Mouse (Mus musculus) embryo, embryonic 10.5 days (tissue): ENCODE results near the gene 0610030E20Rik.
A peak's percentile ranks its signal among the peaks of the same experiment; 100 is the strongest.

Source experiments
- DNase-seq: peaks from one replicate; pipeline ENCODE4 v3.0.0-alpha.2; 2015; ENCODE audit warnings: low spot score

0610030E20Rik gene

DNA sequence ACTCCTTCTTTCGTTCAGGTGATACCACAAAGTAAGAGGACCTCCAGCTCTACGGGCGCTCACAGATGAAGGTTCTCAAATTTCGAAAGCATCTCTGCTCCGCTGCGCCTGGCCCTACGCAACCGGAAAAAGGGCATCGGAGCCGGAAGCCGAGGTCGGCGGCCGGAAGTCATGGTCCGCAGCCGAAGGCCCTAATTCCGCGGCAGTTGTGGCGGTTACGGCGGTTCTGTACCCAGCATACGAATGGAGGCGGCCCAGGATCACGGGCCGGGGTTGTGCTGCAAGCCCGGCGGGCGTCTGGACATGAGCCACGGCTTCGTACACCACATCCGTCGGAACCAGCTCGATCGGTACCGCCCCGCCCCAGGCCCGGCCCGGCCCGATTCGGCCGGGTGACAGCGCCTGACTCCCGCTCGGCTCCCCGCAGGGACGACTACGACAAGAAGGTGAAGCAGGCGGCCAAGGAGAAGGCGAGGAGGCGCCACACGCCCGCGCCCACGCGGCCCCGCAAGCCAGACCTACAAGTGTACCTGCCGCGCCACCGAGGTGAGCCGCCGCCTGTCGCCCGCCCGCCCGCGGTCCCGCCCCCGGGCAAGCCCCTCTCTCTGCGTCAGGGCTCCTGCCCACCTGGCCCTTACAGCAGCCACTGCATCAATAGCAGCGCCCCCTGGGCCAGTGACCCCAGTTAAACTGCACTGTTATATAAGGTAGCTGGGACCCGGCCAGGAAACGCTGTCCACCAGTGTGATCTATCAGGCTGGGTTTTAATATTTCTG is at the start of gene 0610030E20Rik:
0610030E20Rik (plus strand) TSS at position 152 of the 776 bp plus-strand sequence.
- DNase-seq = peak; percentile 86

DNA sequence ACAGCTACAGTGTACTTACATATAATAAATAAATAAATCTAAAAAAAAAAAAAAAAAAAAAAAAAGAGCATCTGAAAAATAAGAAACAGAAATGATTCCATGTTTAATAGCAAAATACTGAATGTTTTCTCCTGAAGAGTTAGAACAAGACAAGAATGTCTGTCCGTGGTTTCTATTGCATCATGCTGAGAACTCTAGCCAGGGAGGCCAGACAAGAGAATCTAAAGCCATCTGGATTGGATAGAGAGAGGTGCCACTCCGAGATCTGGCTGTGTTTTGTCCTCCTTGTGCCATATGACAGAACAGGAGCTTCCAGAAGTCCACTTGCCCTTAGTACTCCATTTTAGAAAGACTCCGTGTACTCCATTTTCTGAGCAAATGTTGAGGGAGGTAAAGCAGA is 49.3 kb upstream of the 0610030E20Rik start:
- no peak for DNase-seq

DNA sequence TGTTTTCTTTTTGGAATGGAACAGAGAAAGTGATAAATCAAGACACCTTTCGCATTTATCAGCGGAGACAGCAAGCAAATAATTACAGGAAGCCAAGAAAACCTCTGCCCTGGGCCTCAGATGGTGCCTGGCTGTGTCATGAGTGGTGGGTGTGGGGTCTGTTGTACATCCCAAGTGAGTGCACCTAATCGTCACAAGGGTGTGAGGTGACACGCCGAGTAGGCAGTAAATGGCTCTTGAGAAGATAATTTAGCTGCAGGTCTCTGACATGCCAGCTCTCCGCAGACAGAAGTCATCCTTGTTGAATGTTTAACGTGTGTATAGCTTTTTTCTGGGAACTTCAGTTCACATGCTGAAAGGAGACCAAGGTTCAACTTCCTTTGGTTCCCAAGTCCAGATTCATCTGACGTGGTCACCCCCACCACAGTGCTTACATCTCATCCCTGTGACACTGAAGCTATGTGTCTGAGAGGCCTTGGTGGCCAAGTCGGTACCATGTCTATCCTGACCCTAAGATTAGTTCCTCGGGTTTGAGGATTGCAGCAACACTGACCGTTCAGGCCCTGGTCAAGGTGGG is 44.7 kb upstream of the 0610030E20Rik start:
- DNase-seq = no peak

DNA sequence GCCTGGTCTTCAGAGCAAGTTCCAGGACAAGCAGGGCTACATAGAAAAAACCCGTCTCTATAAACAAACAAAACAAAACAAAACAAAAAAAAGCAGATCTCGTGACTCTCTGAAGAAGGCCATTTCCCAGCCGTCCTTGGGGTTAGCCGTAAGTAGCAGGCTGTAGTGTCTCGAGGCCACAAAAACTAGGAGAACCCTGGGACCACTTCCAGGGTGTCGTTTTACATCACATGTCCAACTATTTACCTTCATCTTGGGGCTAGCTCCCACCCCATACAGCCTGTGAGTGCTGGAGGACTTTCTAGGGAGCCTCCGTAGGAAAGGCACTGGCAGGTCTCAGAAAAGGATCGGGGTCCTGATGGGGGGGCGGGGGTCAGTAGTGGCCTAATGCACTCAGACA is 43.6 kb upstream of the 0610030E20Rik start:
- no peak for DNase-seq

DNA sequence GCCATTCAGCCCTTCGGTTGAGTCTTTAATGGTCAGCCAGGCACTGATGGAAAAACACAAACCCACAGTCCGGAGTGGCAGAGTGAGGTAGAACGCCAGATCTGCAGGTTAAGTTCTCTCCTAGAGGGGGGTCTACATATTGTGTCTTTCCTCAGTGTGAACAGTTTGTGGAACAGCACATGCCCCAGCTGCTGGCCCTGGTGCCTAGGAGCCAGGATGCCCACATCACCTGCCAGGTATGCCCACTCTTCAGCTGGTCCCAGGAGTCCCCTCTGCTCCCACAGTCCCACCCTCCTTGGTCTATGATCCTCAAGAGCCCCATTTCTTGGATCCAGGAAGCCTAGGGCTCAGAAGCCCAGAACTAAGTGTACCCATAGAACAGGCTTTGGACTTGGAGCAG is 34.9 kb upstream of the 0610030E20Rik start:
- no peak for DNase-seq

DNA sequence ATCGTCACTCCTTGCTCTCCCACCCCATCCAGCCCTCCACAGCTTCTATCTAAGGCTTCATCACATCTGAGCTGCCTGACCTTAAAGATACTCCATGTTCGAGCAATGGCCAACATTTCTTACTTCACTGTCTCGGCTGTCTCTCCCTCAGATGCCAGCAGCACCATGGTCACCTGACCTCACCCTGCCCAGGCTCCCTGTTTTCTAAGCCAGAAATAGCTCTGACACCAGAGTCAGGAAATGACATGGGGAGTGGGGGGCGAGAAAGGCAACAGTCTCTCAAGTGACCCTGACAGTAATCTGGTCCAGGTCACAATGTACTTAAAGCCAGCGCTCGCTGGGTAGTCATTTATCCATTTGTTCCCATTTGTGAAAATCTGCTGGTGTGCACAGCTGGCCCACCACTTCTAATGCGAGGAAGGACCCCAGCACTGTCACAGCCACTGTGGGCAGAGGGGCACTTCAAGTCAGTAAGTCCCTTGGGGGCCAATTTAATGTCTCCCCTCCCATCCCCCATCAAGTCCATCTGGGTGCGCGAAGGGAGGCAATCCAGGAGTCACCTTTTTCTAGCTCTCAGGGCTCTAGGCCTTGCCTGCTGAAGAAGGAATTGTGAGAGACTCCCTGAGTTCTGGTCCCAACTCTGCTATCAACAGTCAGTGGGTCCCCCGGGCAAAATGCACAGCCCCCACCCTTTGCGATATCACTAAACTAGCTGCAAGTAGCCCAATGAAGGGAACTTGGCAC is 33.8 kb upstream of the 0610030E20Rik start:
- no peak for DNase-seq

DNA sequence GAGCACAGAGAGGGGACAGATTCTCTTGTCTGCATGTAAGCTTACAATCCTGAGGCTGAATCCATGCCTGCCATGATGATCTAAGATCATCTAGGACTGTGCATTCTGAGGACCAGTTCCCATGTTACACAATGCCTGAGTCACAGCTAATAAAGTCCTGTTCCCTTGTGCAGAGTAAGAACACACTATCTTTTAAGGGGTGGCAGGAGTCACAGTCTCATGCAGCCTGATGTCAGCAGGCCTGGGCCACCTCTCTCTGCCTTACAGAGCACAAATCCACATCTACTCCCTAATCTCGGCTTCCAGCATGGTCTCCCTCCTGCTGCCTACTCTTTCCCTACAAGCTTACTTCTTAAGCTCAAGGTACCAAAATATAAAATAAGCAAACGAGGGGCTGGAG is 31.7 kb upstream of the 0610030E20Rik start:
- DNase-seq = no peak

DNA sequence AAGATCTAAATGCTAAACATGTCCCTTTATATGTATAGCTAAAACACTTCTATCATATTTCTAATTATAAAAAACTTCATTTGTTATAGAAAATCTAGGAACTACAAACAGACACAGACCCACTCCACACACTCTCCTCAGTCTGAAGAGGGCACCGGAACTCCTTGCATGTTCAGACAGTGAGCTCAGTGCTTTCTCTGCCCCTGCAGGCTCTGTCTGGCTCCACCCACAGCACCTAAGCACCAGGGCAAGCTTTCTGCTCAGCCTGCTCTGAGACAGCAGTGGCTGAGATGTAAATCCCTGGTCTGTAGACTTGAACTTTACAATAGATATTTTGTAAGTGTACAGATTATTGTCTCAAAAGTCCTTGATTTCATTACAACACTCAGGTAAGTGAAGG is 31.1 kb upstream of the 0610030E20Rik start:
- no peak for DNase-seq

DNA sequence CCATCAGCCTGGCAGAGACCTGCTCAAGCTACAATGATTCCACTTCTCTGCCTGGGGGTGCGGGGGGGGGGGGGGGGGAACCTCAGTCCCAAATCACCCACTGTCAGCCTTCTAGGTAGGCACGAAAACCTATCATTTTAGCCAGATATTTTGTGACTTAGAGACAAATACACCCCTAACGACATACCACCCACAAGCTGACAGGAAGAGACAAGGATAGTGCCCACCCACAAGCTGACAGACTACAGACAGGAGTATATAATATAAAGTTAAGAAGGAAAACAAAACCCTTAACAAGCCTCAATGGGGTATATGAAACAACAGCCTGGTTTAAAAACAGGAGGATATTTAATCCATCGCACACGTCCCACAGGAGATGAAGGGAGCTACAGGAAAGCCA is 28.7 kb upstream of the 0610030E20Rik start:
- no peak for DNase-seq

DNA sequence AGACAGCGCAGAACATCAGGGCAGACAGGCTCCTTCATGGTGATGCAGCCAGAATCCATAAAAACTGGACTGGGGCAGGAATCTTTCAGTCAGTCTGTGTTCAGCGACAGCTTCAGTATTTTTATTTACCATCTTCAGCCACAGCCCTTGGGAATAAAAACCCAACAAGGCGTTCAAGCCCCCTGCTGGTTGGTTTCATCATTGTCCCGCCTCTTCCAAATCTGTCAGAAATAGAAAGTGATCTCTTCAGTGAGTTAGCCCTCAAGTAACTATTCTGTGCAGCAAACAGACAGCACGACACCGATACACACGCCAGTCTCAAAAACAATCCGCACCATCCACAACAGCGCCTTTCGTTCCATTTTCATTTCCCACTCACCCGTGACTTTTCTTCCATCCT is 28.1 kb upstream of the 0610030E20Rik start:
- DNase-seq = peak; percentile 56

DNA sequence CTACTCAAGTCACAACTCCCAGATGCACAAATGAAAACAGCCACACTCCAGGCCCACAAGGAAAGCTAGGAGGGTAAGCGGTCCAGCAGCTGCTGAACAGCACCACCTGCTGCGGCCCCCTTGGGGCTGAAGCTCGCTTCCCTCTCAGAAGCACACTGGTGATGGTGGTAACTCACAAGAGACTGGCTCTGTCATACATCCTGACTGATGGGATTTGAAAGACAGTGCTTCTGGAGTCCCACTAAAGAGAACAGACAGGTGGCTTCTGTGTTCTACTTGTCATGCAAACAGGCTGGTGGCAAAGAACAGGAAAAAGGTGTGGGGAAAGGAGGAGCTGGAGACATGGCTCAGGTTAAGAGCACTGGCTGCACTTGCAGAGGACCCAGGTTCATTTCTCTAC is 24.2 kb upstream of the 0610030E20Rik start:
- DNase-seq = no peak

DNA sequence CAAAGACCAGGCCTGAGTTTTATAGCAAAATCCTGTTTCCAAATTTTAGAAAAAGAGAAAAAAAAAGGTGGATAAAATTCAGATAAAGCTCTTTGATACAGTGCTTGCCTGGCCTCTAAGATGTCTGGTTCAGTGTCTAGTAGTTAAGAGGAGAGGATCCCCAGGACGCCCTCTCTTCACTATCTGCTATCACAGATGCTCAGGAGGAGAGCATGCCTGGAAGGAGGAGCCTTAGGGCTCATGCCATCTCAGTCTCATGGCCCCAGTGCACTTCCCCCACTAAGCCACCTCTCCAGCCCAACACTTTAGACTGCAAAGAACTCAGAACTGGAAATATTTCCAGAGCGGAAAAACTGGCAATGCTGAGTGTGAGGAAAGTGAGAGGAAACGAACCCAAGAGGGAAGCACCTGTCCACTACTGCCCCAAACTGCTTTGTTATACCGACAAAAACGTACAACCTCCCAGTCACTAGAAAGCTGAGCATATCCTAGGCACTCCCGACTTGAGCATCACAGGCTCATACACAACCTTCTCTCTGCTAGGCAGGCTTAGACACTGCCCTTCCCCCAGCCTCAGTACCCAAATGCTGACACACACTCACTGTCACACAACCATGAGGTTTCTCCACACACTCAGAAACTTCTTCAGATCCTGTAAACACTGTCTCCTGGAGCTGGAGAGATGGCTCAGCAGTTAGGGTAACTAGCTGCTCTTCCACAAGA is 23.2 kb upstream of the 0610030E20Rik start:
- no peak for DNase-seq

DNA sequence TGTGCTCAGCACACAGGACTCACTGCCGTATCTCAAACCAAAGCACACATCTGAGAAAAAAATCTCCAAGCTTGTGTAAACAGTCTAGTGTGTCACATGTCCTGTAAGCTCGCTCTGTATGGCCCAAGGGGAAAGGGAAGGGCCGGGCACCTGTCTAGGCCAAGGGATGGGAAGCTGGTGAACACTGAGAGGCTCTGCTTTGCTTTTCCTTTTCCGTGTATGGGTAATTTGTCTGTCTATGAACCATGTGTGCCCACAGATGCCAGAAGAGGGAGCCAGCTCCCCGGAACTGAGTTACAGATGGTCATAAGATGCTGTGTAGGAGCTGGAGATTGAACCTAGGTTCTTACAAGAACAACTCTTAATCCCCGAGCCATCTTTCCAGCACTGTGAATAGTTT is 20.8 kb upstream of the 0610030E20Rik start:
- no peak for DNase-seq

DNA sequence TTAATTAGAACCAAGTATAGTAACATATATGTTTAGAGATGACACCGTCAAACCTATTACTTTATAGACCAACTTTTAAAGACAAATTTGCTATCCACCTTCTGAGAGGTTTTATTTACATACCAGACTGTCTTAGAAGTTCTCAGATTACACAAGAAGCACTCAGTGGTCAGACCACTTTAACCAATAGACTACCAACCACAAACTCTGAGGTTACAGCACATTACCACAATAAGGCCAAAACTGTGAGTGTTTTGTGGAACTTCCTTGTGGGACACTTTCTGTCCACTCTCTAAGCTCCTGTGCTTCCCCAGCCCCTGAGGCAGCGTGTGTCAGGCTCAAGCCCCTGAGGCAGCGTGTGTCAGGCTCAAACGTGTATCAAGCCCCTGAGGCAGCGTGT is 18.1 kb upstream of the 0610030E20Rik start:
- no peak for DNase-seq

DNA sequence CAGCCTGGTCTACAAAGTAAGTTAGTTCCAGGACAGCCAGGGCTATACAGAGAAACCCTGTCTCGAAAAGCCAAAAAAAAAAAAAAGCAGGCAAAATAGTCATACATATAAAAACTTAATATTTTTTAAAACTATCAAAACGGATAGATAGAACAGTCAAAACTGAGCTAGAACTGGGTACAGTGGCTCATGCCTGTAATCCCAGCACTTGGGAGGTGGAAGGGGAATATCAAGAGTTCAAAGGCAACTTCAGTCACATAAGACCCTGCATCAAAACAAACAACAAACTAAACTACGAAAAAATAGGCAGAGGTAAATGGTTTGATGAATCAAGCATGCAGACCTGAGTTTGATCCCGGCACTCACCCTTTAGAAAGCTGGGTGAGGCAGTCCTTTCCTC is 17.0 kb upstream of the 0610030E20Rik start:
- no peak for DNase-seq

DNA sequence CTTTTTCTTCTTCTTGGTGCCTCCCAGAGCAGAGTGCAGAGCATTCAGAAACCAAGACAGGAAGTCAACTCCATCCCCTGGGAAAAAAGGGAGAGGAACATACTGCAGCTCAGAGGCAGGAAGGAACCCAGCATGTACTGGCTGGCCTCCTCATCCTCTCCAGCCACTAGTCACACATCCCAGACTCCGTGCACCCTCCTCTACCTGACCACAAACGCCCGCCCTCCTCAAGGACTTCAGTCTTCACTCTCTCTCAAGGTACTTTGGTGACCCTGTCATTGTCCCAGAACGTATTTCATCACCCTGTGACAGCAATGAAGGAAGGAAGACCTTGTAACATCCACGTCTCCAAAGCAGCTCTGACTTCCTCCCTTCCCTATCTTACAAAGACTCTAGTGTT is 14.0 kb upstream of the 0610030E20Rik start:
- no peak for DNase-seq

DNA sequence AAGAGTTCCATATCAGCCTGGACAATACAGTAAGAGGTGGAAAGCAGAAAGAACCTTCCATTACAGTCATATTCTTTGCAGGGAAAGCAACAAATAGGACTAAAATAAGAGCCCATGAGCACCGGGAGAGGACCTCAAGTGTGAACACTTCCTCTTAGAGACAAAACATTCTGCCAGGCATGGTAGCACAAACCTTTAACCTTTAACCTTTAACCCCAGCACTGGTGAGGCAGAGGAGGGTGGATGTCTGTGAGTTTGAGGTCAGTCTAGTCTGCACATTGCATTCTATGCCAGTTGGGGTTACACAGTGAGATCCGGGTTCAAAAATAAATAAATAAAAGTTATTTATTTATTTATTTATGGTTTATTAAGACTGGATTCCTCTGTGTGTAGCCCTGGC is 6.6 kb upstream of the 0610030E20Rik start:
- no peak for DNase-seq

DNA sequence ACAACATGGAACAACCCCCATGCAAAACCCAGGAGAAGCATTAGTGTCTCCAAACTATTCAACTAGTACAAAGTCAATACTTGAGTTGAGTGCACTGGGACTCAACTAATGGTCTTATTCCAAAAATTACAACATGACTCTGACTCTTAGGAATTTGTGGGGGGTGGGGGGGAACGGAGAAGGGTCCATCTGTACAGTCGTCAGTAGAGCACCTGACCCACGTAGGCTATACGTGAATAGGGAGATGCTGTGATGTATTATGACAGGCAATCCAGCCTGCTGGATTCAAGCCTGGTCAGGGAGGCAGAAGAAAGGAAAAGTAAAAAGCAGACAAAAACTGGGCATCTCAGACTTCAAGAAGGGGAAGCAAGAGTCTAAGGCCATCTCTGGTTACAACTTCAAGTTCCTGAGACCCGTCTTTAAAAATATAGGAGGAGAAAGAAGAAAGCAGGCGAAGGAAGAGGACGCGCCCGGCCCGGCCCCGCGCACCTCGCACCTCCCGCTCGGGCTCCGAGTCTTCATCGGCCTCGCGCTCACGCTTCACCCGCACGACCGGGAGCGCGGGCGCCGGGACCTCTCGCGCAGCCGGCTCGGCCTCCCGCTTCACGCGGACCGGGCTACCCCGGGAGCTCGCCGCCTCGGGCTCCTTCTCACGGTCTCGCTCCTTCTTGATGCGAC is 2.6 kb upstream of the 0610030E20Rik start:
- DNase-seq = no peak

DNA sequence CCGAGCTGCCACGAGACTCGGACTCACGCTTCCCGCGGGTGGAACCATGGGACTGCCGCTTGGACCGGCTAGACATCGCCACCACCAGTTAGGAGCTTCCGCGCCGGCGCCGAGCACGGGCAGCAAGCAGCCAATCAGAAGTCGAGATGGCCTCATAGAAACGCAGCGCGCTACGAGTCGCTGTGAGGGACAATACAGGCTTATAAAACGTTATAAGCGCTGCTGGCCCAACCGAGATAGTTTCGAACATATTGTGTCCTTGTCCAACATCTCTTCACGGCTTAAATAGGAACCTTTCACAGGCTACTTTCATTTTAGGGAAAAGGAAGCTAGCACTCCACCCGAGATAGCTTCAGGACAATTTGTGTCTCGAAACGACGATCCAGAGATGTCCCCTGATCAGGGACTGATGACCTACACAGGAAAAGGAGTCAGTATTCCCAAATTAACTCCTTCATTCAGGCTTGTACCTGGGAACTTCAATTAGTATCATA is 2.0 kb upstream of the 0610030E20Rik start, which contains the start of gene Usp39:
Usp39 (minus strand) TSS at position 111 of the 494 bp plus-strand sequence.
- peak; percentile 97 for DNase-seq

DNA sequence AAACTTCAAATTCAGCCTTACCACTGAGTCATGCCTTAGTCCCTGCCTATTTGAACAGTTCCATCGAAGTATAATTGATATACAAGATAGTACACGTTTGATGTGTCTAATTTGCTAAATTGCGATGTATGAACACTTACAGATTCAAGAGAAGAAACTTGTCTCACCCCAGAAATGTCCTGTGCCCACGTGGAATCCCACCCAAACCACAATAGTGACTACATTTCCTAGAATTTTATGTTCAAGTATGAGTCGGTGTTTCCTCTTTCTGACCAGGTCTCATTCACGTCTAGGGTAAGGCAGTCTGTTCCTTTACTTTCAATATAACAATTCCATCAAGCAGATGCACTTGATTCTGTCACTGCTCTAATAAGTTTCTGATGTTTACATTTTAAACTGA is 1.5 kb upstream of the 0610030E20Rik start:
- DNase-seq = no peak

DNA sequence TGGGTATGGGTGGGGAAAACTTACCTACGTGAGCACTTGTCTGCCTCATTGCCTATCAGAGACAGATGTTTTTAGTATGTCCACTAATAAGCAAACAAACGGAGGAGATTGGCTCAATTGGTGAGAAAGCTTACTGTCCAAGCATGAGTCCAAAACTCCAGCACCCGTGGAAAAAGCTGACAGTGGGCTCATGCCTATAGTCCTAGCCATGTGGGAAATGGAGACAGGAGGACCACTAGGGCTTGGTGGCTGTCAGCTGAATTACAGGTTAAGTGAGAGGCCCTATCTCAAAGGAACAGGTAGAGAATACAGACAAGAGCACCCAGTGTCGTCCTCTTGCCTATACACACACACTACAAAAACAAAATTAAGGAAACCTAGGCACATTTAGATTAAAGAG is 856 bp upstream of the 0610030E20Rik start:
- DNase-seq = no peak

DNA sequence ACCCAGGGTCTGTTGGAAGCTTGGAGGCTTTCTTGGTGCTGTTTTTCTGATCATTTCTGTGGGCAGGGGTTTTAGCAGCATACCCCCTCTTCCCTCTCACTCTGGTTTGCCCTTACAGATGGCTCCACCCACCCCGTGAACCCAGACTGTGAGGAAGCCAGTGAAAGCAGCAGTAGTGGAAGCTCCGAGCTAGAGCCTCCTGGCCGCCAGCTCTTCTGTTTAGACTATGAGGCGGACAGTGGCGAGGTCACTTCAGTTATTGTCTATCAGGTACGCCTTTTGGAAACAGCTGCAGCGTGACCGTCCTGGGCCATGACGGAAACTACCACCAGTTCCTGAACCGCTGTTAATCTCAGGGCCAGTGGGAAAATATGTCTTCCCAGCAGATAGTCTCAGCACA is 1.3 kb downstream of the 0610030E20Rik start:
- no peak for DNase-seq
